ENCODE assay signal across 11 mouse cellular contexts in the genomic region with DNA sequence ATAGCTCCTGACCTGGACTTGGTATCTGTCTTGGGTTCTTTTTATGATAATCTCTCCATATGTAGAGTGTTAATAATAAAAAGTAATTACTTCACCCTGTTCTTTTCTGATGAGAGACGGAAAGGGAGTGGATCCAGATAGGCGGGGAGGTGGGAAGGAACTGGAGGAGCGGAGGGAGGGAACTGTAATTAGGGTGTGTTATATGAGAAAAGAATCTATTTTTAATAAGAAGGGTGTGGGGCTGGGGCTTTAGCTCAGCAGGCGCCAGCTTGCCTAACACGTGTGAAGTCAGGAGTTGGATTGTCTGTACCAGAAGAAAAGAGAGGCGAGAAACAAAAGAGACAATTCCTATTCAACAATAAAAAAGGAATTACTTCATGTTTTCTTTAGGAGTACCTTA. TPM values are rescaled to one million over a fixed set of nuclear protein-coding genes. Genes with fewer than 3 reads are reported as not detected.
DNase-seq lines count a peak whose midpoint lies in the region; ATAC-seq and TF ChIP-seq lines count a peak whose summit lies in the region.
"Had no signal": no experiment of that assay in that cellular context is flagged by ENCODE, and none has a peak within 500 bp of the region (broad histone marks: within the 10 kb centered on the region; RNA-seq: fewer than 3 reads in every experiment).

No protein-coding gene starts in this region.

- H3K27me3 ChIP-seq in heart, adult 2 months (ENCODE audit: control insufficient read depth, insufficient read depth, low read length): no peaks in the 10 kb centered on the region
- H3K27me3 ChIP-seq in heart, embryonic 12.5 days (replicated peaks): no peaks in the 10 kb centered on the region
- H3K27me3 ChIP-seq: liver, embryonic 12.5 days had no signal

- no peak for ATAC-seq in heart, embryonic 12.5 days (ENCODE audit: insufficient number of reproducible peaks, low FRiP score)
- ATAC-seq: liver, embryonic 12.5 days had no signal

- peaks cover 10% of the 10 kb centered on the region for H3K4me1 ChIP-seq in heart, adult 2 months (ENCODE audit: control insufficient read depth, insufficient read depth, low read length)
- H3K4me1 ChIP-seq in heart, embryonic 12.5 days (replicated peaks): peaks cover 7% of the 10 kb centered on the region
- H3K4me1 ChIP-seq: hindbrain, embryonic 10.5 days had no signal

- no peak for TF ChIP-seq POLR2A in heart, adult 2 months (IDR thresholded peaks at IDR 0.05; ENCODE audit: insufficient read depth, low read depth, low read length)

- no peak overlapping the region for H3K4me2 ChIP-seq in heart, embryonic 12.5 days
- H3K4me2 ChIP-seq: liver, embryonic 12.5 days had no signal

- peak; percentile 85 for TF ChIP-seq EP300 in heart, adult 2 months (IDR thresholded peaks at IDR 0.05; ENCODE audit: insufficient read depth, low read depth, low read length)

- peak in 1 of 2 experiments; percentile 65 for DNase-seq in heart, adult 2 months
- DNase-seq in MN1 (ENCODE audit: low spot score): peak; percentile 11
- DNase-seq in brain, adult 2 months (ENCODE audit: low read depth, low spot score): peak; percentile 78
- peak; percentile 57 to 60 for DNase-seq in heart, postnatal 10 days
- DNase-seq in spleen, adult 18-20 months: no peak
- DNase-seq in urinary bladder, adult 18-20 months (ENCODE audit: low spot score in 2 of 2): no peak
- DNase-seq: kidney, adult 9 months had no signal

- 27% methylated on average over 6 of the region's 6 CpGs for WGBS in heart, adult 2 months
- 72% methylated on average over 6 of the region's 6 CpGs for WGBS in heart, embryonic 12.5 days

- H3K36me3 ChIP-seq in heart, adult 2 months (ENCODE audit: control insufficient read depth, insufficient read depth, low read length): peaks cover 36% of the 10 kb centered on the region
- peaks cover 16% of the 10 kb centered on the region for H3K36me3 ChIP-seq in heart, embryonic 12.5 days

- H3K79me2 ChIP-seq in heart, adult 2 months (replicated peaks; ENCODE audit: control insufficient read depth, insufficient read depth, low read length): no peaks in the 10 kb centered on the region; the same call in 1 of the 2 replicates

- H3K9ac ChIP-seq in heart, adult 2 months (ENCODE audit: low read depth, low read length): no peak overlapping the region
- H3K9ac ChIP-seq in heart, embryonic 12.5 days: no peak overlapping the region
- H3K9ac ChIP-seq: liver, embryonic 12.5 days had no signal

- H3K4me3 ChIP-seq in heart, adult 2 months: no peak overlapping the region
- H3K4me3 ChIP-seq in heart, embryonic 12.5 days: no peak overlapping the region
- H3K4me3 ChIP-seq: hindbrain, embryonic 10.5 days; left cerebral cortex, adult 2 months; liver, embryonic 12.5 days had no signal

- intact Hi-C loops in heart, adult 2 months (cut with DNase I): loop anchor here (1.0 kb wide), 2 partner anchors 24 to 36 kb away; a partner anchor contains a TSS
- intact Hi-C loops in heart, postnatal 10 days (cut with DNase I): no loop called here

- peak overlapping the region; percentile 57 for H3K27ac ChIP-seq in heart, adult 2 months
- no peak overlapping the region for H3K27ac ChIP-seq in heart, embryonic 12.5 days (ENCODE audit: poor library complexity, severe bottlenecking)
- H3K27ac ChIP-seq: hindbrain, embryonic 10.5 days; left cerebral cortex, adult 2 months; liver, embryonic 12.5 days had no signal

- TF ChIP-seq CTCF in heart, adult 2 months (IDR thresholded peaks at IDR 0.05): no peak

- H3K9me3 ChIP-seq in heart, embryonic 12.5 days (replicated peaks): no peaks in the 10 kb centered on the region
- H3K9me3 ChIP-seq: hindbrain, embryonic 10.5 days; liver, embryonic 12.5 days had no signal

RNA-seq across cellular contexts. Expression of a gene that starts 35.8 kb away (rescaled TPM):
- 10 to 100 TPM; 50.1 to 63.6 TPM for total RNA-seq in heart, adult 2 months (2021)
- 19.6 and 37.8 TPM in 2 replicates for polyA plus RNA-seq in heart, adult 2 months (2012; rRNA removed)
- 74.6 and 81.0 TPM in 2 replicates for polyA plus RNA-seq in heart, embryonic 12.5 days (2016; fragmentation: Nextera tagmentation; extraction: Ambion mirVana)
- total RNA-seq in heart, postnatal 10 days (2021): 100 to 1,000 TPM; 112 to 123 TPM

Comparison
In these comparisons a context has a peak if more than half of its experiments do, and no peak if none do; other contexts are left out.
1. DNase-seq: peak in MN1 (single experiment), brain, adult 2 months (single experiment) and heart, postnatal 10 days (2 of 2); none in spleen, adult 18-20 months (0 of 2) and urinary bladder, adult 18-20 months (0 of 2).